10 mouse cellular contexts compared by ENCODE assay signal in the genomic region with DNA sequence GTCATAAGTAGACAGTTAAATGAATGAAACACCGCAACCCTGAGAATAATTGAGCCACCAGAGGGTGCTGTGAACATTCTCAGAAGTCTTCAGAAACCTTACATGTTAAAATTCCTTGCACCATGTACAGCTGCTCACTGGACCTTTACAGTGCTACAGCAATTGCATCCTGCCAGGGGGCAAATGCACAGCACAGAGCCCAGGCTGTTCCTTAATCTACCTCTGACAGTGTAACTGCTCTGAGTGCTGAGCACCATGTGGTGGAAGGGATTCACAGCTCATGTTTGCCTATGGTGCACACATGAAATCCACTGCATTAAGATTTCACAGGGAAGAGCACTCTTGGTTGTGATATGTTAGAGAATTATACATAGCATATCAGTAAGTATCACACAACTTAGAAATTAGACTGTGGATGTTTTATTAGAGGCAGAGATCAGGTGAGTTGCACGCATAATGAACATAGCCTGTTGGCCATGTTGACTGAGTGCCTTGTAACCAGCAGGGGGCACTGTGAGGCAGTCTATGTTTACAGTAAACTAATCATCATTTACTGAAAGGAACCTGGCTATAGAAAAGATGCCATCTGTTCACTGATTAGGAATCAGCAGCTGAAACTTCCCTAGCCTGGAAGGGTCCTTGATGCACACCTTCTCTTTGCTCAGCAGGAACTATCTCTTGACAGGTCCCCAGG.
DNase-seq lines count a peak whose midpoint lies in the region; ATAC-seq and TF ChIP-seq lines count a peak whose summit lies in the region.
"Had no signal": no experiment of that assay in that cellular context is flagged by ENCODE, and none has a peak within 500 bp of the region (broad histone marks: within the 10 kb centered on the region; RNA-seq: fewer than 3 reads in every experiment).

No protein-coding gene starts in this region.

- H3K9me3 ChIP-seq in kidney, postnatal 0 days (replicated peaks; ENCODE audit: low read length): no peaks in the 10 kb centered on the region
- H3K9me3 ChIP-seq in E14TG2a.4 (ENCODE audit: low read length): no peaks in the 10 kb centered on the region
- H3K9me3 ChIP-seq in forebrain, embryonic 12.5 days: no peaks in the 10 kb centered on the region

- no peak overlapping the region for H3K27ac ChIP-seq in kidney, postnatal 0 days
- no peak overlapping the region for H3K27ac ChIP-seq in forebrain, embryonic 12.5 days
- H3K27ac ChIP-seq: limb, embryonic 15.5 days had no signal

- WGBS in kidney, postnatal 0 days: 51% methylated on average over 2 of the region's 2 CpGs
- WGBS in forebrain, embryonic 12.5 days: 67% methylated on average over 2 of the region's 2 CpGs

- CTCF ChIA-PET in Patski (lab: Charles Lee): no interaction called here

- no peak for DNase-seq in kidney, postnatal 0 days (ENCODE audit: low spot score)
- no peak for DNase-seq in kidney, postnatal 10 days
- DNase-seq in Patski (ENCODE audit: low read depth, low spot score): no peak
- DNase-seq in layer of hippocampus, postnatal 10 days (ENCODE audit: low spot score in 2 of 2): no peak
- DNase-seq: forebrain, postnatal 0 days; right cerebral cortex, postnatal 25 days had no signal

- no peaks in the 10 kb centered on the region for H3K36me3 ChIP-seq in kidney, postnatal 0 days (ENCODE audit: insufficient read depth, low read length)
- no peaks in the 10 kb centered on the region for H3K36me3 ChIP-seq in E14TG2a.4 (ENCODE audit: insufficient read depth, low read length)
- no peaks in the 10 kb centered on the region for H3K36me3 ChIP-seq in forebrain, embryonic 12.5 days (replicated peaks)
- H3K36me3 ChIP-seq: limb, embryonic 15.5 days had no signal

- H3K4me1 ChIP-seq in kidney, postnatal 0 days (replicated peaks; ENCODE audit: insufficient read depth, low read length): no peaks in the 10 kb centered on the region
- H3K4me1 ChIP-seq in E14TG2a.4 (replicated peaks; ENCODE audit: low read depth, low read length): peaks cover 2% of the 10 kb centered on the region; the same call in 1 of the 2 replicates
- no peaks in the 10 kb centered on the region for H3K4me1 ChIP-seq in forebrain, embryonic 12.5 days
- H3K4me1 ChIP-seq: limb, embryonic 15.5 days had no signal

- POLR2A ChIA-PET in Patski (lab: Charles Lee): no interaction called here

- no peak overlapping the region for H3K9ac ChIP-seq in kidney, postnatal 0 days (ENCODE audit: low read depth, low read length)
- H3K9ac ChIP-seq in forebrain, embryonic 12.5 days: no peak overlapping the region
- H3K9ac ChIP-seq: forebrain, postnatal 0 days; limb, embryonic 15.5 days had no signal

- peak; percentile 45 for TF ChIP-seq CTCF in kidney, postnatal 0 days (IDR thresholded peaks at IDR 0.05; ENCODE audit: low read depth)
- TF ChIP-seq CTCF in E14TG2a.4 (conservative IDR thresholded peaks at IDR 0.05; ENCODE audit: low read length) (peak; percentile 36), Patski (IDR thresholded peaks at IDR 0.05) (peak; percentile 41)

- no peak overlapping the region for H3K4me2 ChIP-seq in kidney, postnatal 0 days (ENCODE audit: low read length)
- H3K4me2 ChIP-seq in forebrain, embryonic 12.5 days: no peak overlapping the region
- H3K4me2 ChIP-seq: limb, embryonic 15.5 days had no signal

- no peaks in the 10 kb centered on the region for H3K27me3 ChIP-seq in kidney, postnatal 0 days (ENCODE audit: insufficient read depth, low read length)
- H3K27me3 ChIP-seq in E14TG2a.4 (ENCODE audit: insufficient read depth, low read length) (no peaks in the 10 kb centered on the region), Patski (no peaks in the 10 kb centered on the region)
- H3K27me3 ChIP-seq in forebrain, embryonic 12.5 days: no peaks in the 10 kb centered on the region
- H3K27me3 ChIP-seq: limb, embryonic 15.5 days had no signal

- no peak overlapping the region for H3K4me3 ChIP-seq in kidney, postnatal 0 days (replicated peaks; ENCODE audit: low read depth, low read length)
- H3K4me3 ChIP-seq in E14TG2a.4 (replicated peaks; ENCODE audit: low read length): no peak overlapping the region
- H3K4me3 ChIP-seq in forebrain, embryonic 12.5 days (replicated peaks): no peak overlapping the region
- H3K4me3 ChIP-seq: limb, embryonic 15.5 days had no signal

- in situ Hi-C loops in Patski (cut with MboI; ENCODE audit: low pct_unique_long_range_greater_than_20kb): no loop called here

- no peak for ATAC-seq in kidney, postnatal 0 days (replicated peaks; ENCODE audit: low FRiP score, low read depth)
- ATAC-seq in Patski: no peak
- peak; percentile 88 for ATAC-seq in neutrophil, adult 5-6 weeks (ENCODE audit: extremely low read depth, insufficient number of reproducible peaks, low FRiP score, poor library complexity, severe bottlenecking)
- ATAC-seq in forebrain, embryonic 12.5 days (ENCODE audit: low FRiP score): no peak
- ATAC-seq: forebrain, postnatal 0 days had no signal
